Mouse (Mus musculus): ENCODE data around the gene Csl.

Gene Csl

DNA sequence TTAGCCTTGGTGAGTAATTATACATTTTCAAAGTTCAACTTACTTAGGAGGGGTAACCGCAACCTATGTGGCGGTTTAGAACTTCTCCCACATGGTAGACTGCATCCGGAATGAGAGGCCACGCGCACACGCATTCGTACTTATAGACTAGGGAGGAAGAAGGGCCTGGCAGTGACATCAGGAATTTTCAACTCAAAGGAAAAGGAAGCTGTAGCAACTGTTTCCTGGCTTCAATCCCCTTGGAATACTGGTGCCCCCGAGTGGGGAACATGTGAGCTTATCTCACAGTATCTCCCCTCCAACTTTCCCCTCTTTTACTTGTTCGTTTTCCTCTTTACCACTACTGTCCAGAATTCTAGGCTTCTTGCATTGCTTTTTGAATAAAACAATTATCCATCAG lies at the start of gene Csl:
TSS of gene Csl (minus strand) at position 101 of the 400 bp plus-strand sequence.
- in situ Hi-C loops (cut with MboI, MseI) = no loop called here

DNA sequence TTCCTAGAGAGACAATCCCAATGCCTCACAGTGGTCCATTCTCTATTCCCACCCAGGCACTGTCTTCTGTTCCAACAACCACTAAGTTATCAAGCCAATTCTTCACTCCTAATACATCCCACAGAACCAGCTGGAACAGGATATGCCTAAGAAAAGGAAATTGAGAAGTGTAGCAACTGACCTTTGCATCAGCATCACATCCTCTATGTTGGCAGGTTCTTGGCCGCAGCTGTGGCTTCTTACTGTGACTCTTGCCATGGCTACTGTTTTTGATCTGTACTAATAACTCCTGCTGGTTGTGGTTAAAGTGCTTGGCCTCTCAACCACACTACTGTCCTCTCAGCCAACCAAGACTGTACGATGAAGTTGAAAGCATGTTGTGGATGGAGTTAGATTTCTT lies 30.0 kb upstream of the Csl start:
- in situ Hi-C loops (cut with MboI, MseI) = no loop called here

DNA sequence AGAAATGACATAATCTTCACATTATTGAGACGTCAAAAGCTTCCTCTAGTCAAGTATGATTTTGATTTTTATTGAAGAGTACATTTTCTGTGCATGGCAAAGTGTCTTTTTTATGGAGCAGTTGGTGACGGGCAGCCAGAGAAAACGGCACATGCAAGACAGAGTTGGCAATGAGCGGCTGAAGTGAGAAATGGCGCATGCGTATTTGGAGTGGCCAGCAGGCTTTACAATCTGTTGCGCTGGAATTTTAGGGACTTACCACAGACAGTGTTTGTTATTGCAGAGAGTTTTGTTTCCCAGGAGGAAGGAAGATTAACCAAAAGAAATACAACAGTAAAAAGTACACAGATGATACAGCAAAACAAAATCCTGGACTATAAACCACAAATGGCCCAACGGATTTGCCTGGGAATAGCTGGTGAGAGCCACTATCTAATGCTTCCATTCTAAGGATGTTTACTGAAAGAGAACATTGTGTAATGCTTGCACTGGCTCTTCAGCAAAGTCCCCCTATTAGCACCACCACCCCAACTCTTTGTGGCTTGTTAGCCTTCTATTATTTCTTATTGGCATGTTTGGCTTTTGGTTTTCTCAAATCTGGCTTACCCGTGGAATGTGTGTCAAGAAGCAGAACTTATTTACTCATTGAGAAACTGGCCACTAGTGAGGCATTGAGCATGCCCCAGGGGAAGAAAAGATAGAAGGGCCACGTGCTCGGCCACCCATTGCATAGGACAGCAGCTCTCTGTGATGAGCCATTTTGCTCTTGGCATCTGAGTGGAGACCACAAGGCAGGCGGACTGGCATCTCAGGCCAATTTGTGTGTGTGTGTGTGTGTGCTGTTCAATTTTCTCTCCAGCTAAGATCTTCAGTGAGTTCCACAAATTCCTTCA lies 15.0 kb upstream of the Csl start:
- in situ Hi-C loops (cut with MboI, MseI) = no loop called here

DNA sequence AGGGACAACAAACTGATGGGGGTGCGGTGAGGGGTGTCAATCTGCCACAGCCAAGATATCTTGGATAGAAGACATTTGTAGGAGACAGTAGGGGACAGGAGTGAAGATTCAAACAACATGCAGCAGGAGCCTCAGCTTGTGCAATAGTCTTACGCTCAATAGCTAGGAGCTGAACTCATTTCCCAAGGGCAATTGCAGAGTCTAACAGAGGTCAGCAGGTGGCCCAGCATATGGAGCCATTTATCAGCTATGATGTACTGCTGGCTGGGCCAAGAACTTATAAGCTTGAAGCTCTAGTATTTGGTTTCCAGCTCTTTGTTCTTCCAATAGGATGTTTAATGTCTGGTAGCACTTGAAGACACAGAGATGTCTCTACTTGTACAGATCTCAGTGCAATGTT lies 9.3 kb downstream of the Csl start:
- in situ Hi-C loops (cut with MboI, MseI) = no loop called here

DNA sequence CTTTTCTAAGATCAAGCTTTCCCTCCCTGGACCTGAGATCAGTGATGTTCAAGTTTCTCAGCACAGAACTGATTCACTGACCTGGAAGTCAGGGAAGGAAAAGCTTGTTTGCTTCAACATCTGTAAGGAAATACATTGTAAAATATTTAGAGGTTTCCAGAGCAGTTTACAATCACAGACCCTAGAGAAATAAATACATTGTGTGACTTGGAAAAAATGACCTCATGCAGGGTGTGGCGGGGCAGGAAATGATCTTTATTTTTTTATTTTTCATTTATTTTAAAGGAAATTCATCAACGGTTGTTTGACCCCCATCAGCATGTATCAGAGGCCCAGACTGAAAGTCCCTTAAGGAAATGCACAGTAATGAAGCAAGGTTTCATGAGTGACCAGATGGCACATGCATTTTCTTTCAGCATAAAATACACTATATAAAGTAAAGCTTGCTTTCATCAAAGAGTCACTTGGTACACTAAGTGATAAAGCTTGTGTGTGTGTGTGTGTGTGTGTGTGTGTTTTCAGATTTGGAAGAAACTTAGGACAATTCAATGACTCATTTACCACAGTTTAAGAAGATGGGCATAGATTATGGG lies 10.7 kb downstream of the Csl start:
- in situ Hi-C loops (cut with MboI, MseI) = no loop called here

DNA sequence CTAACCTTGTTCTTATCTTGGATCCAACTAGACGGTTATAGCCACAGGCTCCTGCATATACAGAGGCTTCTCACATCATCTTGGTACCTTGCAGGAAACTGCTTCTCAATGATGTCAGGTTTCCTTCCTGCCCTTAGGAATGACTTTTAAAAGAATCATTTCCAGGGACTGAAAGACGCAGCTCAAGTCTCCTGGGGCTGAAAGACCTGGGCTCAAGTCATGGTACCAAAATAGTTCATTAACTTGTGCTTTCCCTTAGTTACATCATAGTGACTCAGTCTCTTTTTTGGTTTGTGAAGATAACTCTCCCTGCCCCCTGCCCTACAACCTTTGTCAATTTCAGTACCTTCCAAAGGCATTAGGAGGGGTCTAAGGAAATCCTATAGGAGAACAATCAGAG lies 11.4 kb downstream of the Csl start:
- in situ Hi-C loops (cut with MboI, MseI) = no loop called here

DNA sequence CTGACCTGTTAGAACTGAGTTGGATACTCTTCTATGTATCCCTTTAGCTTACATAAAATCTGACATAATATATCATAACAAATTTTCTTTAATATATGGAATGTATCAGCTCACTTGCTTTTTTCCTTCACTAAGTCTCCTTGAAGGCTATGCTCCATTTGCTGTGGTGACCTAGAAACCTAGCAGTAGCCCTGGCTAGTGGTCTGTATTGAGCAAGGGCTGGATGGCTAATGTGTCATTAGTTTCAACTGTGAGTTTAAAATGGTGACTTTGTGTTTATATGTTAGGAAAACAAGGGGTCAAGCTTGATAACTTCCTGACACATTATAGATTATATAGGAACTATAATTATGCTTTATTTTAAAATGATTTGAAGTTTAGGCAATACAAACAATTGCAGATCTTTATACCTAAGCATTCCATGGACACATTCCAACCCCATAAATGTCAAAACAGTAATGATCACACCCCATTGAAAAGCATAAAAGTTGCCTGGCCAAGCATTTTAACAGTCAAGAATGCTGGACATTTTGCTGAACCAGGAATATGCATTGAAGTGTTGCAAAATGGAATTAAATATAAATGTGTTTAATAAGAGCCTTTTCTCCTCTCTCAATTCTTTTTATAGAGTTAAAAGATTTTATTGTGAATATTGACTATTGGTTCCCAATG lies 17.7 kb downstream of the Csl start:
- in situ Hi-C loops (cut with MboI, MseI) = no loop called here

DNA sequence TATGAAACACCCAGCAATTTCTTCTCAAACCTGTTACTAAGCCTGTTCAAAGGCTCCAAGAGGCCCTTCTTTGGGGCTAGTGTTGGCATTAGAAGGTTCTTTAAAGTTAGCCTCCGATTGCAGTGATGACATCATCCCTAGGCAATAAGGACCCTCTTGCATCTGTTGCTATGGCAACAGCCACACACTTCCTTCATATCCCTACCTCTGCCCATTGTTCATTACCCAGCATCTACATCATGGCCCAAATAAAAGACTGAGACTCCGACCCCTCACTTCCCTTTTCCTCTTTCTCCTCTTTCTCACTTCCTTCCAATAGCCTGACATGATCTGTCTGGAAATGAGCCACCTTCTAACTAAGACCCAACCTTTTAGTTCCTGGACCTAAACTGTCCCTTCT lies 46.3 kb downstream of the Csl start:
- in situ Hi-C loops (cut with MboI, MseI) = no loop called here

DNA sequence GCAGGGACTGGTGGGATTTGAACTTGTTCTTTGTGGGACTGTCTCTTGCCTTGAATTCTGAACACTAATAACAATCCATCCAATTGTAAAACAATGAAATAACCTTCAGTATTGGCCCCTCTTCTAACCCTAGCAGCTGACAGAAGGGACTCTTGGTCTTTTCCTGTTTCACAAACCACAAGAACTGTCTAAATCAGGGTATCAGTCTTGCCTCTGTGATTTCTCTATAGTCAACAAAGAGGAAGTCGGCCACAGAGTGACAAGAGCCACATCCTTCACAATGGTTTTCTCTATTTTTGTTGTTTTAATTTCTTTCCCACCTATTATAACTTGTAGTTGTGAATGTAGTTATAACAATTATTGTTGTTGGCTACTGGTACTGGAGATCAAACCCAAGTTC lies 47.9 kb downstream of the Csl start:
- in situ Hi-C loops (cut with MboI, MseI) = no loop called here
